Mouse (Mus musculus) left cerebral cortex, adult 2 months (tissue): ENCODE data around the gene Olfr90. TPM values are rescaled to one million over a fixed set of nuclear protein-coding genes. Genes with fewer than 3 reads are reported as not detected.

Source experiments
- DNase-seq, 2 experiments: peaks; one replicate each; pipeline ENCODE4 v3.0.0; 2021 to 2022; ENCODE audit warnings: low spot score in 2 of 2, mixed read lengths in 1 of 2; ENCODE audit errors: extremely low spot score in 1 of 2
- H3K27ac ChIP-seq: fragments of 200-600 bp; 2 replicates; pipeline ENCODE4 v1.8.1; 2022
- H3K4me3 ChIP-seq: fragments of 200-600 bp; 2 replicates; pipeline ENCODE4 v1.8.1; 2022
- CTCF ChIP-seq: fragments of 200-600 bp; IDR thresholded peaks from 2 replicates; pipeline ENCODE4 v1.8.1; 2022; ENCODE audit warnings: antibody characterized with exemption, mild to moderate bottlenecking, moderate library complexity
- intact Hi-C: fragments of 180-260 bp; cut with DNase I; formaldehyde crosslinking; loops from one replicate; pipeline ENCODE4 v1.15.1; 2025
- total RNA-seq, 2 experiments: library from RNA; stranded (reverse); gene quantifications; 2 replicates each; pipeline ENCODE4 v1.2.3; 2021

The Olfr90 gene
- total RNA-seq, 2 experiments from 2014 or later = 0.12 TPM; not detected in 1

- DNase-seq = no peak
- no peak overlapping the region for H3K27ac ChIP-seq
- intact Hi-C loops = no loop called here
- no peak overlapping the region for H3K4me3 ChIP-seq
- TF ChIP-seq CTCF = no peak
These were observed 12.5 kb downstream of the Olfr90 start for GRCm38 (mm10) chr17:37075766-37076165.

DNA sequence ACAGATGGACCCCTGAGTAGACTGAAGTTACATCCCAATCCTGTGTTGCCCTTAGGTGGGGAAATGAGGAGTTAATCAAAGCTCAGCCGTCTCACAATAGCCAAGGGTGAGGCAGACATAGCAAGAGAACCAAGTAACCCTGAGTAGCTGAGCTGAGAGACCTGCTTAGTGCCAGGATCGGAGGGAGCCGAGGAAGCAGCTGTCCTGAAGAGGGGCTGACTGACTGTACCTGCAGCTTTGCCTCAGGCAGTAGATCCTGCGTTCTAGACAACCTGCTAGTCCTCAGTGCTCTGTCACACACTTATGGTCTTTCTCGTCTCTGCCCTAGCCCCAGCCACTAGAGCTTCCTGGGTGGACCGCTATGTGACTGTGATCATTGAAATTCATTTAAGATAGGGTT, 13.1 kb downstream of the Olfr90 start:
- TF ChIP-seq CTCF = no peak
- DNase-seq = no peak
- no peak overlapping the region for H3K27ac ChIP-seq

GRCm38 (mm10) chr17:37072730-37073276, 15.5 kb downstream of the Olfr90 start:
- Histone ChIP-seq H3K4me3 (no peak overlapping the region), H3K27ac (peak overlapping the region; percentile 78)
- peak; percentile 21 to 46 for DNase-seq
- intact Hi-C loops = no loop called here
- TF ChIP-seq CTCF = no peak

More for the DNA sequence above, 13.1 kb downstream of the Olfr90 start:
- H3K4me3 ChIP-seq = no peak overlapping the region
- intact Hi-C loops = no loop called here

GRCm38 (mm10) chr17:37072080-37072729, 16.1 kb downstream of the Olfr90 start:
- intact Hi-C loops = no loop called here
- Histone ChIP-seq H3K4me3 (no peak overlapping the region), H3K27ac (peak overlapping the region; percentile 78)
- peak in 1 of 2 experiments; percentile 17 for DNase-seq
- TF ChIP-seq CTCF = no peak

DNA sequence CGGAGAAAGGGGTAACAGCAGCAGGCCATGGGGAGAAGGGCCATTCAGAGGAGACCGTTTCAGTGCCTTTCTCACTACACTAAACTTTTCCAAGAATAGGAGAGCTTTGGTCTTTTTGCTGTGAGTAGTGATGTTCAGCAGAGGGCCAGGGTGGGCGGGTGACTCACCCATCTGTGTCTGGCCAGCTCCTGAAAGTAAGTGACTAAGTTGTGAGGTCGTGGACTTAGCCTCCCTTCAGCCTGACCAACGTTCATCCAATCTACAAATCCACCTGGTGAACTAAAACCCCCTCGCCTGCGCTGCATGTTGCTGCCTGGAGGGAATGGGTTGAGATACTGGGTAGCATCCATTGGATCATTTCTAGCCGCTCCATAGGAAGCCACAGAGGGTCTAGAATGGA, 18.2 kb downstream of the Olfr90 start:
- DNase-seq = peak in 1 of 2 experiments; percentile 10
- H3K27ac ChIP-seq = no peak overlapping the region; the same call in 1 of the 2 replicates
- no peak overlapping the region for H3K4me3 ChIP-seq
- TF ChIP-seq CTCF = no peak
- intact Hi-C loops = loop anchor here (2.0 kb wide), 1 partner anchor 17 kb away; no protein-coding TSS in a partner anchor

GRCm38 (mm10) chr17:37067861-37068260, 20.4 kb downstream of the Olfr90 start:
- no peak for TF ChIP-seq CTCF
- Histone ChIP-seq H3K27ac (peak overlapping the region; percentile 61), H3K4me3 (no peak overlapping the region)
- intact Hi-C loops = no loop called here
- DNase-seq = peak in 1 of 2 experiments; percentile 11

DNA sequence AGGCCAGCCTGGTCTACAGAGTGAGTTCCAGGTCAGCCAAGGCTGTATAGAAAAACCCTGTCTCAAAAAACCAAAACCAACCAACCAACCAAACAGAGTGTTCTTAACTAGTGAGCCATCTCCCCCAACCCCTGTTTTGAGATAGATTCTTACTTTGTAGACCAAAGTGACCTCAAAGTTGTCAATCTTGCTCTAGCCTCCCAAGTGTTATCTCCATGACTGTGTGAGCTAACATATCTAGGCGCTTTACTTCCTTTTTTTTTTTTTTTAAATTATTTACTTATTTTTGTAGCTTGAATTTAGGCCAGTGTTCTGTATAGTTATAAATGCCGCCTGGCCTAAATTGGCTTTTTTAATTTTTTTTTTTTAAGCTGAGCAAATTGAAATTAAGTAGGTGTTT, 22.3 kb downstream of the Olfr90 start:
- no peak for DNase-seq
- no peak overlapping the region for H3K4me3 ChIP-seq
- H3K27ac ChIP-seq = no peak overlapping the region
- intact Hi-C loops = no loop called here
- no peak for TF ChIP-seq CTCF

GRCm38 (mm10) chr17:37063686-37064495, 24.4 kb downstream of the Olfr90 start:
- intact Hi-C loops = no loop called here
- DNase-seq = no peak

DNA sequence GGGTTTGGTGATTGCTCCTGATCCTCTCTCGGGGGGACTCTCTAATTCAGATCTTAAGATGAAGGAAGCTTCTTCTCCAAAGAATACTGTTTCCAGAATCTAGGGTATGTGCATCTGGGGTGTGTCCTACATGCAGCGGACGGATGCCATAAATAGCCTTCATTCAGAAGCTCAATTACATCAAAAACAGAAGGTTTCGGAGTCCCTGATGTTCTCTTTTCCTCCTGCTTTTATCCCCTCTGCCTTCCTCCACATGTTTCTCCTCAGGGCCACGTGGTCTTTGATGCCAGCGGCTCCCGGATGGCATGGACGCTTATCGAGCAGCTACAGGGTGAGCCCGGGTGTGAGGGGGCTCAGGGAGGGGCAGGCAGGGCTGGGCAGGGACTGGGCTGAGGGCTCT, 25.2 kb downstream of the Olfr90 start:
- no peak for TF ChIP-seq CTCF
- intact Hi-C loops = no loop called here
- H3K27ac ChIP-seq = peak overlapping the region; percentile 80
- no peak for DNase-seq
- H3K4me3 ChIP-seq = no peak overlapping the region

More at GRCm38 (mm10) chr17:37063686-37064495, 24.4 kb downstream of the Olfr90 start:
- no peak for TF ChIP-seq CTCF
- H3K27ac ChIP-seq = peak overlapping the region; percentile 80; the same call in 1 of the 2 replicates
- H3K4me3 ChIP-seq = no peak overlapping the region

- H3K4me3 ChIP-seq = no peak overlapping the region
These were observed 26.1 kb downstream of the Olfr90 start for GRCm38 (mm10) chr17:37062101-37062641.

GRCm38 (mm10) chr17:37061435-37061834, 26.9 kb downstream of the Olfr90 start:
- intact Hi-C loops = no loop called here
- Histone ChIP-seq H3K4me3 (no peak overlapping the region), H3K27ac (peak overlapping the region; percentile 80)
- no peak for DNase-seq
- no peak for TF ChIP-seq CTCF

More at GRCm38 (mm10) chr17:37062101-37062641, 26.1 kb downstream of the Olfr90 start:
- peak overlapping the region; percentile 80 for H3K27ac ChIP-seq
- TF ChIP-seq CTCF = no peak
- DNase-seq = peak in 1 of 2 experiments; percentile 57
- intact Hi-C loops = no loop called here

GRCm38 (mm10) chr17:37056957-37057356, 31.3 kb downstream of the Olfr90 start:
- H3K4me3 ChIP-seq = no peak overlapping the region
- intact Hi-C loops = no loop called here
- no peak for TF ChIP-seq CTCF
- DNase-seq = no peak
- no peak overlapping the region for H3K27ac ChIP-seq
